Mouse (Mus musculus) cerebellum, adult 2 months (tissue): ENCODE measurements around the gene Anapc15-ps.

Experiments used
- CTCF ChIP-seq: fragments of 200-500 bp; IDR thresholded peaks from 2 replicates; pipeline ENCODE4 v1.5.1; 2011; ENCODE audit warnings: low read depth, mild to moderate bottlenecking, control low read depth, low read length, moderate library complexity, borderline replicate concordance; ENCODE audit not compliant: insufficient read depth
- POLR2A ChIP-seq: fragments of 200-500 bp; IDR thresholded peaks from 2 replicates; pipeline ENCODE4 v1.6.1; 2011; ENCODE audit warnings: low read length, control low read depth, borderline replicate concordance; ENCODE audit not compliant: insufficient read depth

DNA sequence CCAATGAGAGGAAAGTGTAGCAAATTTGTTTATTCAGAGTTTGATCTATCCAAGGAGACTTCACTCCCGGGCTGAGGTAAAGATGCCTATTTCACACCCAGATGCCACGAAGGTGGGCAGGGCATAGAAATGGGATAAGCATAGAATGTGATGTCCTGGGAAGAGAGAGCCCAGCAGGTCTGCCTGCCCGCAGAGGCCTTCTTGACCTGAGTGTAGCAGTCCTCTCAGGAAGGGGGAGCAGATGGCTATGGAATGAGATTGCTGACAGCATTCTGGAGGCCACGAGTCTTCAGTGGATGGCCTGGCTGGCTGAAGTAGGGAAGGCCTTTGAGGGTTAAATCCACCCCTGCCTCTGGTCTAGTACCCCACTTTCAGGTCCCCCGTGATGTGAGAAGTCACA lies 5.9 kb upstream of the Anapc15-ps start:
- TF ChIP-seq CTCF, result no peak
- no peak for TF ChIP-seq POLR2A
